In the genomic region with DNA sequence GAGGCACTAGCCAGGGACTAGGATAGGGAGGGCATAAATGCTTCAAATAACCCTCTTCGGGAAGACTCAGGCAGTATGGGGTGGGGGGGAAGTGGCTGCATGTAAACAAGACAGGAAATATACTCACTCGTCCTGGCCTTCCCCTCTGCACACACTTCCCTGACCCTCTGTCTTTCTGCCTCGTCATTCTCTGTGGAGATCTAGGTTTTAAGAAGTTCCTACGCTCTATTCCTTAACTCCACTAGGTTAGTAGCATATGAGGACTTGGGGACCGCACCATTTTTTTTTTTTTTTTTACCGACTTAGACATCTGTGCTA, we compare ENCODE assay signal across 15 mouse cellular contexts. TPM values are rescaled to one million over a fixed set of nuclear protein-coding genes. Genes with fewer than 3 reads are reported as not detected.
DNase-seq lines count a peak whose midpoint lies in the region; ATAC-seq lines count a peak whose summit lies in the region.
"Had no signal": no experiment of that assay in that cellular context is flagged by ENCODE, and none has a peak within 500 bp of the region (broad histone marks: within the 10 kb centered on the region; RNA-seq: fewer than 3 reads in every experiment).

No protein-coding gene starts in this region.

- H3K27me3 ChIP-seq in lung, embryonic 16.5 days (ENCODE audit: control insufficient read depth, insufficient read depth, low read depth, low read length): no peaks in the 10 kb centered on the region
- H3K27me3 ChIP-seq in megakaryocyte, embryonic 14.5 days (replicated peaks): no peaks in the 10 kb centered on the region
- H3K27me3 ChIP-seq: limb, embryonic 12.5 days; Patski had no signal

- H3K4me1 ChIP-seq in lung, embryonic 16.5 days (replicated peaks; ENCODE audit: control insufficient read depth, insufficient read depth, low read length): no peaks in the 10 kb centered on the region
- peaks cover 56% of the 10 kb centered on the region for H3K4me1 ChIP-seq in megakaryocyte, embryonic 14.5 days
- H3K4me1 ChIP-seq: limb, embryonic 12.5 days had no signal

- no peak overlapping the region for H3K4me3 ChIP-seq in lung, embryonic 16.5 days (ENCODE audit: low read length)
- peak overlapping the region; percentile 70 for H3K4me3 ChIP-seq in megakaryocyte, embryonic 14.5 days (replicated peaks)
- H3K4me3 ChIP-seq: erythroblast, embryonic 14.5 days; limb, embryonic 12.5 days had no signal

- ATAC-seq in frontal cortex, adult (ENCODE audit: low TSS enrichment): 0 out of 2 replicates have a peak, but pooled peaks have one; percentile 3
- 0 out of 2 replicates have a peak, but pooled peaks have one; percentile 17 for ATAC-seq in lung, embryonic 16.5 days (ENCODE audit: low read depth)
- ATAC-seq: Patski had no signal

- no peak for DNase-seq in frontal cortex, postnatal 14 days (ENCODE audit: low spot score in 2 of 2)
- no peak for DNase-seq in lung, postnatal 14 days
- DNase-seq in liver: peak; percentile 12
- no peak for DNase-seq in urinary bladder, adult 18-20 months (ENCODE audit: low spot score in 2 of 2)
- no peak for DNase-seq in urinary bladder, postnatal 4 days (ENCODE audit: low spot score in 2 of 2)
- DNase-seq: cerebellum, adult 9-11 months; heart, postnatal 36 days; kidney, postnatal 36 days; thymus, postnatal 36 days had no signal

- 0 out of 2 replicates have a peak overlapping the region, but pooled peaks have one; percentile 17 for H3K4me2 ChIP-seq in lung, embryonic 16.5 days (ENCODE audit: low read depth, low read length)
- H3K4me2 ChIP-seq: limb, embryonic 12.5 days had no signal

- no peaks in the 10 kb centered on the region for H3K9me3 ChIP-seq in lung, embryonic 16.5 days (ENCODE audit: control insufficient read depth, low read length)
- no peaks in the 10 kb centered on the region for H3K9me3 ChIP-seq in megakaryocyte, embryonic 14.5 days
- H3K9me3 ChIP-seq: limb, embryonic 12.5 days had no signal

- no peak overlapping the region for H3K9ac ChIP-seq in lung, embryonic 16.5 days (ENCODE audit: low read length)
- H3K9ac ChIP-seq: limb, embryonic 12.5 days had no signal

- 39% methylated on average over 6 of the region's 6 CpGs for WGBS in lung, embryonic 16.5 days

- H3K27ac ChIP-seq in lung, embryonic 16.5 days (ENCODE audit: low read length): no peak overlapping the region
- H3K27ac ChIP-seq: limb, embryonic 12.5 days had no signal

- H3K36me3 ChIP-seq in lung, embryonic 16.5 days (ENCODE audit: control insufficient read depth, insufficient read depth, low read length): no peaks in the 10 kb centered on the region
- no peaks in the 10 kb centered on the region for H3K36me3 ChIP-seq in megakaryocyte, embryonic 14.5 days (replicated peaks; ENCODE audit: low read length)
- H3K36me3 ChIP-seq: limb, embryonic 12.5 days had no signal

RNA-seq across cellular contexts. Expression of gene Ric1, which starts 34.0 kb away (rescaled TPM):
- 12.3 and 13.5 TPM in 2 replicates for polyA plus RNA-seq in lung, embryonic 16.5 days (2015; fragmentation: Nextera tagmentation; extraction: Ambion mirVana)
- 1.0 and 1.4 TPM in 2 replicates for polyA plus RNA-seq in megakaryocyte, embryonic 14.5 days (2012; ENCODE audit: insufficient read depth, low replicate concordance)
